Mouse (Mus musculus) kidney, adult 9 months (tissue): ENCODE data around the gene Gm2174.

Experiments
- DNase-seq: peaks from one replicate; pipeline ENCODE4 v3.0.0; 2022

The Gm2174 gene

DNA sequence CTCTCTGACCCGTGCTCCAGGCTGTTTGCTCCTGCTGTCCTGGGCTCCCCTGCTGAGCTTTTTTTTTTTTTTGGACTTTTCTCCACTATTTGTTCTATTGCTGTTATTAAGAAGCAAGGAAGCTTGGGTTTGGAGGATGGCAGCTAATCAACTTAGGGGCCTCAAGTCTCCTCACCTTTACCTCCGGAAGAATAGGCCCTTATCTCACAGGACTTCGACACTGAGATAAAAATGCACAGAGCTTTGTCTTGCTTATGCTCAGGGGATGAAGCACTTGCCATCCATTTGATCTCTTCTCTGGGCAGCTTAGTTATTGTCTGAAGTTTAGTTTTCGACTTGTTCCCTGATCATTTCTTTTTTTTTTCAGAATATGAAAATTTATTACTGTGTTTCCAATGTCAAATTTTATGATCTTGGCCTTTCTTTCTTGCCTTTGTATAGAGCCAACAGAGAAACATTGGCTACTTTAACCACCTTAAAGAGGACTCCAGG lies at the start of gene Gm2174:
Gene Gm2174 (plus strand): TSS at position 442 of the 492 bp plus-strand sequence.
- no peak for DNase-seq

- DNase-seq, result no peak
These were observed 43.1 kb upstream of the Gm2174 start for GRCm38 (mm10) chrX:56404646-56405045.

GRCm38 (mm10) chrX:56405482-56405881 lies 42.3 kb upstream of the Gm2174 start:
- DNase-seq, result no peak

- DNase-seq, result no peak
These were observed 41.6 kb upstream of the Gm2174 start for GRCm38 (mm10) chrX:56406128-56406527.

DNA sequence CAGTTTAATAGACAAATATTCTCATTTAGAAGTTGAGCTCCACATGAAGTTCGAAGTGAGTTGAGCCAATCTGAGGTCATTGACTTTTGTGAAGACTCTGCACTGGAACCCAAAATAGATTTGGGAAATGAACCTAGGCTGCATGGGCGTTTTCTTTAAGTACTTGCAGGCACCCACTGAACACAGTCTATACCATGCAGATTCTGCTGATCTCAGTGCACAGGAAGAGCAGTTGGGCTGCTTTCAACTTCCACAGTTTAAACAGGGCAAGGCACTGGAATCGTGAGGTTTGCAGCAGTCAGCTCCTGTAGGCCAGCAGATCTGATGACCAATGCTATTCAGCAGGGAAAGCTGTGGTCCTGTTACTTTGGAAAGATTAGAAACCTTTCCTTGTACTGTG lies 31.5 kb upstream of the Gm2174 start:
- DNase-seq, result no peak

GRCm38 (mm10) chrX:56417541-56417940 lies 30.2 kb upstream of the Gm2174 start:
- no peak for DNase-seq

- DNase-seq, result no peak
These were observed 17.2 kb upstream of the Gm2174 start for GRCm38 (mm10) chrX:56430601-56431000.

DNA sequence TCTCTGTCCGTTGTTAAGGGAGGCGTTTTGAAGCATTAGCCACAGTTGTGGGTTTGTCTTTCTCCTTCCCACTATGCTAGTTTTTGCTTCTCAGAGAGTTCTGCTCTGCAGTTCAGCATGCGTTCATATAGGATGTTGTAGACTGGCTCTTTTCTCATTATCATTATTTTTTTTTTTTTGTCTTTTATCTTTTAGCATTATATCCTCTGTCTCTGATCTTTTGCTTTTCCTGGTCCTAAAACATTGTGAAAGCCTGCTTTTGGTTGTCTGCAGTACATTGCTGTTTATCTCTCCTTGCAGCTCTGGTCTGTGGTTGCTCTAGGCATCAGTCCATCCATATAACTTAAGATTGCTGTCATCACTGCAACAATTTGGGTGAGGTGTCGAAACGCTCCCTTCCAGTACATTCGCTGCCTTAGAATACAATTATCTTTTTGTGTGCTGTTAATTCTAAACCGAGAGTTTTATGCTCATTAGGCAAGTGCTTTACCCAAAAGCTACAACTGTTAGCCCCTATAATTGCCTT lies 11.9 kb upstream of the Gm2174 start:
- no peak for DNase-seq

DNA sequence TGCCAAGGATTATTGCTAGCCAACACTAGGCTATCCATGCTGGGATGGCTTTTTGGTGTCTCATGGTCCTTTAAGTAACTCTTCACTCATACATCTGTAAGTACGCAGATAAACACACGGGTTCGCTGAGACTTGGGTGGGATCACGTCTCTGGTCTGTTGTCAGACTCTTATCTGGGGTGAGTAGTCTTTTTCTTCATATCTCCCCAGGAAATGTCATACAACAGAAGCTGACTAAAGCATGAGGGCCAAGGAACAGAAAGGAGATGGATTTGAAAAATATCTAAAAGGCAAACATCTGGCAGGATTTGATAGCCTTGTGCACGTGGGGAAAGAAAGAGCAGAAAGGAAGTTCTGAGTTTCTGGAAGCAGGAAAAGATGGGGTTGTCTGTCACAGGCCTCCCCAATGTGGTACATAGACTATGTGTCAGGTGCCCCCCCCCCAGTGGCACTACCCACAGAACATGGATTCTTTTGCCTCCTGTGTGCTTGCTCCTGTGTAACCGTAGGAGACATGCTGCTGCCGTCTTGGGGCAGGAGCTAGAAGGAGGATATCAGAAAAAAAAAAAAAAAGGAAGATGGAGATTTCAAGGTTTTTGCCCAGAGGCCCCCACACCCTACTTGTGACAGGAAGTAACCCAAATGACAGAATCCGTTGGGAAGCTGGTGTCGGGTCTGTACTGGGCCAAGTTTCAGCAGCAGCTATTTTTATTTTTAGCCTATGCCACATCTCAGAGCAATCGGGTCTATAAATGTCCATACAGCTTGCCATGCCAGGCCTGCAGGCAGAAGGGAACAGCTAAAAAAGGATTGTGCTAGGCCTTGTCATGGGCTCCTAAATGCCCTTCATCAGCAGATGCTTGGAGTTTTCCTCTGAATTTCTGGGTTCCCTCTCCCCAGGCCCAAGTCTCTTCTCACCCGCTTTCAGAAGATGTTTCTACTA lies 1.0 kb upstream of the Gm2174 start:
- DNase-seq, result no peak

GRCm38 (mm10) chrX:56454671-56455371 lies 7.1 kb downstream of the Gm2174 start, which contains the start of gene Ints6l:
Gene Ints6l, plus strand, starts transcription at chrX:56454857.
- DNase-seq, result peak; percentile 87

- DNase-seq, result peak; percentile 92
These were observed 7.8 kb downstream of the Gm2174 start for GRCm38 (mm10) chrX:56455372-56456246.

- DNase-seq, result peak; percentile 10
These were observed 8.6 kb downstream of the Gm2174 start for GRCm38 (mm10) chrX:56456379-56456778.

GRCm38 (mm10) chrX:56462020-56462933 lies 14.5 kb downstream of the Gm2174 start:
- no peak for DNase-seq

- DNase-seq, result no peak
These were observed 17.1 kb downstream of the Gm2174 start for GRCm38 (mm10) chrX:56464906-56465305.

DNA sequence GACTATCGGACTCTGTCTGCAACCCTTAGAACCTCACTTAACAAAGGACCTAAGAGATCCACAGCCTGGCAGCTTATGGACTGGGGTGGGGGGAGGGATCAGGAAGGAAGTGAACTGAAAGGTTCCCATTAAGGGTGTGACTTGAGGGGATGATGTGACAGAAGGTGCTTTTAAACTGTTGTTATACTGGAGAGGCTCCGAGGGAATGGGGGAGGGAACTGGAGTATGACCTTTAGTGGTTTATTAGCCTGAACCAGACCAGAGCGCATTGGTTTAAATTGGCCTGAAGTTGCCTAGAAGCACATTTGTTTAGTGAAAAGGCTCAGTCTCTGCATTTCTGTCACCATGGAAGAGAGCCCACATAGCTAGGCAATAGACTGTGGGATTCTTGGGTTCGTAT lies 19.9 kb downstream of the Gm2174 start:
- DNase-seq, result peak; percentile 33

DNA sequence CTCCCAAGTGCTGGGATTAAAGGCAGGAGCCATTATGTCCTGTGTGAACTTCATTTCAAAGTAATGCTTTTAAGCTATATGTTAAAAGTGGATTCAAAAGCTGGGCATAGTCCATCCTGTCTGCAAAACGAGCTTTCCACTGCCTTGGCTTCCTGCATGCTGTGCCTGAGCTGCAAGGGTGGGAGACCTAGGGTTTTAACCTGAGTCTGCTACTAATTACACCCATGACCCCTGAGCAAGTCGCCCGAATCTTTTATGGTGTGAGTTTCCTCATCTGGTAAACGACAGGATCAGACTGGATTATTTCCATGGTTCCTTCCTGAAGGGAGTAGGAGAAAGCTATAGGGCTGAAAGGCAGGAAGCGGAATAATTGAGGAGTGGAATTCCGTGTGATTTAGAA lies 20.7 kb downstream of the Gm2174 start:
- DNase-seq, result peak; percentile 22

DNA sequence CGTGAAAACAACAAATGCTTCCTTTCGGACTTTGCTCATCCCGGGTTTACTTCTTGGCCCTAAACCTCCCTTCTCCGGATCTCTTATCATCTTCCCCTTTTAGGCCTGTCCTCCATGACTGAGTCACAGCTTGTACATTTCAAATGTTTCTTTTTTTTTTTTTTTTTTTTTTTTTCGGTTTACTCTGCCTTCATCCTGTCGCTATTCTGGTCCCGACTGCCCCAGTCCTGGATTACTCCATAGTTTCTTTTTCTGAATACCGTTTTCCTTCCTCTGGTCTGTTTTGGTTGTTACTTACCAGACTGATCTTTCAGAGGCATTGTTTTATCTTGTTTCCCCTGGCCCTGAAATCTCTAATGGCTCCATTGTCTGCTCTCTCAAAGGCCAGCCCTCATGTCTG lies 26.3 kb downstream of the Gm2174 start:
- no peak for DNase-seq

- no peak for DNase-seq
These were observed 29.8 kb downstream of the Gm2174 start for GRCm38 (mm10) chrX:56477553-56477952.

DNA sequence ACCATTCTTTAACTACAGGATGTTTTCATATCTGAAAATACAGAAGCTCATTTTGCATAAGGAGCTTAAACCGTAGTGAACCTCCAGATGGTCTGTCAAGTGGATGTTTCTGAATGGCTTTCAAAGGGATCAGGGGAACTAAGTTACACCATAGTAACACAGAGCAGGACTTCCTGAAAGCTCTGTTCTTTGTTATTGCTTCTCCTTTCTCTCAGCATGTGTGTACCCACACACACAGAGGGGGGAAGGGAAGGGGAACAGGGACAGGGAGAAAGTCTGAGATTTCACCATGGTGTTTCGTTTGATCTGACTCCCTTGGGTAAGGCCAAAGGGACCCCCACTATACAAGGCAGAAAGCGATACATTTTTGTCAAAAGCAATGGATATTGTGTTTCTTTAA lies 34.1 kb downstream of the Gm2174 start:
- no peak for DNase-seq

DNA sequence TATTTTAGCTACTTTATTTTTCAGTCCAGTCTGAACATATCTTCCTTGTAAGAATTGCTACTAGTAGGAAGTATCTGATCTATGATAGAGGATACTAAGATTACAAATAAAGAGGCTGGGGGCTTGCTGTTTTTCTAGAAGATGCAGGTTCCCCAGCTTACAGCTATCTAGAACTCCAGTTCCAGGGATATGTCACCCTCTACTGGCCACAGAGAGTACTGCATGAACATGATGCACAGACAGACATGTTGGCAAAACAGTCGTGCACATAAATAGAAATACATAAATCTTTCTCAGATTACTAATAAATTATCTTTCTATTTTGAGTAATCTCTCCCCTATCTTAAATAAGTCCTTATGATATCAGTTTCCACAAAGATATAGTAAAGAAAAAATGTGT lies 42.0 kb downstream of the Gm2174 start:
- DNase-seq, result peak; percentile 76

- DNase-seq, result no peak
These were observed 49.5 kb downstream of the Gm2174 start for GRCm38 (mm10) chrX:56497241-56497640.
